Mouse (Mus musculus): ENCODE measurements around the gene Csmd2. TPM values are rescaled to one million over a fixed set of nuclear protein-coding genes. Genes with fewer than 3 reads are reported as not detected.

Gene Csmd2
- polyA plus RNA-seq, 1 experiment, result 0.07 TPM

DNA sequence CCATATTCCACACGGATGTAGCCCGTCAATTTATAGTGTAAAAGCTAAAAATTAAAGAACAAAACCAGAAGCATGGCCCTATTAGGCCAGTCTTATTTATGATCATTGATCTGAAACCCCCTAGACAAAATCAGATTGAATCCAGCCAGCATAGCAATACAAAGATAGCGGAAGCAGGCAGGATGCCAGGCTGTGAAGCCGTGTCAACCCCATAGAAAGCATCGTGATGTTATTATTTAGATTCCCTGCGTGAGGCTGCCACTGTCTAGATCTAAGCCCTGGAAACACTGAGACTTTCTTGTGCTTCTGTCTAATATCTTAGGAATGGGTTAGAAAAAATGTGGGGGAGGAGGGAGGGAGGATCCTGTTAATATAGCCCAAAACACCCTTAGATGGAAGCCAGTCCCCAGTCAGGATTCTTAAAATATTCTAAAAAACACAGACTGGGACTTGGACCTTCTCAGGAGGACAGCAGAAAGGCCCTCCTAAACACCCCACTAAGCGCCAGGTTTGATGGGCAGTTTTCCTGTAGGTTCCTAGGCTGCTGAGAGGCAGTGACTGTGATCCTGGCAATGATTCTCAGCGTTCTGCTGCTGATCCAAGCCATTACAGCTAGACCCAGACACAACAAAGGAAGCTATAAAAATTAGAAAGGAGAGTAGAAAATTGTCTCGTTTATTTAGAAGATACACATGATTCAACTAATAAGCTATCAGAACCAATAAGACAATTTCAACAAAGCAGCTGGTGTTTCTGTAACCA is 419.6 kb downstream of the Csmd2 start:
- no peak overlapping the region for H3K27ac ChIP-seq (ENCODE audit: insufficient read depth, low read length)
- no peak for DNase-seq (ENCODE audit: low read depth in 1 of 2, low spot score in 2 of 2)
- H3K4me1 ChIP-seq (ENCODE audit: control insufficient read depth, insufficient read depth, insufficient read length), result no peaks in the 10 kb centered on the region
- H3K4me3 ChIP-seq (ENCODE audit: extremely low read depth, insufficient read depth, insufficient read length), result no peak overlapping the region
- H3K27me3 ChIP-seq (ENCODE audit: control insufficient read depth, insufficient read depth, low read length), result no peaks in the 10 kb centered on the region
- 86% methylated on average over 9 of the region's 9 CpGs for WGBS
- H3K36me3 ChIP-seq (ENCODE audit: control insufficient read depth, insufficient read depth, low read length), result no peaks in the 10 kb centered on the region
- TF ChIP-seq POLR2A (IDR thresholded peaks at IDR 0.05; ENCODE audit: low read depth, low read length) (no peak), CTCF (IDR thresholded peaks at IDR 0.05; ENCODE audit: extremely low read depth, insufficient read depth, insufficient read length, insufficient replicate concordance) (no peak)

DNA sequence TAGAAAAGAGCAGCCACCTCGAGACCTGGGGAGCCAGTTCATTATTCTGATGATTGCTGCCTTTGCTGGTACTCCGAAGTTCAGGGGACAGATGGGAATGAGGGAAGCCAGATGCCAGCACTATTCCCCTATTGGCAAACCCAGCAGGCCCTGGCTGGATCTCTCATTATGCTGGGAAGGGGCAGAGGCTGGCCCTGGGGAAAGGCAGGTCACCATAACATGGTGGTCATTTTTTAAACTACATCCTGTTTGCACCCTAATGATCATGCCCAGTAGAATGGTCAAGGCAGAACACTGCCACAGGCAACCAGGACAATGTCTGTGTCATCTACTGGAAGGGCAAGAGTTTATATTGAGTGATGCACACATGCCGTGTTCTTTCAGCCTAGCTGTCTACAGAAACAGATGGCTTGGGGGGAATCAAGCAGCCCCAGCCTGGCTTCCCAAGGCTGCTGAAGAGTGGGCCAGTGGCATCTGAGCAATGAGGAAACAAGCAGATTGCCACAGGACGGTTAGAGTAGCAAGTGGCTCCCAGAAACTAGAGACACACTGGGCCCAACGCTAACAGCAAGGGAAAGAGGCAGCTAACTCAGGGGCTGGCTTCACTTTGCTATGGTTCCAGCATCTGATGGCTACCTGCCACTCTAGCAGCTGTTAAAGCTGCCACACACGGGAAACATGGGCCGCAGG is 424.4 kb downstream of the Csmd2 start:
- Histone ChIP-seq H3K4me3 (ENCODE audit: extremely low read depth, insufficient read depth, insufficient read length) (no peak overlapping the region), H3K27ac (ENCODE audit: insufficient read depth, low read length) (no peak overlapping the region), H3K36me3 (ENCODE audit: control insufficient read depth, insufficient read depth, low read length) (no peaks in the 10 kb centered on the region), H3K27me3 (ENCODE audit: control insufficient read depth, insufficient read depth, low read length) (no peaks in the 10 kb centered on the region), H3K4me1 (ENCODE audit: control insufficient read depth, insufficient read depth, insufficient read length) (no peaks in the 10 kb centered on the region)
- no peak for DNase-seq (ENCODE audit: low read depth in 1 of 2, low spot score in 2 of 2)
- 83% methylated on average over 7 of the region's 7 CpGs for WGBS
- TF ChIP-seq CTCF (IDR thresholded peaks at IDR 0.05; ENCODE audit: extremely low read depth, insufficient read depth, insufficient read length, insufficient replicate concordance) (no peak), POLR2A (IDR thresholded peaks at IDR 0.05; ENCODE audit: low read depth, low read length) (no peak)

DNA sequence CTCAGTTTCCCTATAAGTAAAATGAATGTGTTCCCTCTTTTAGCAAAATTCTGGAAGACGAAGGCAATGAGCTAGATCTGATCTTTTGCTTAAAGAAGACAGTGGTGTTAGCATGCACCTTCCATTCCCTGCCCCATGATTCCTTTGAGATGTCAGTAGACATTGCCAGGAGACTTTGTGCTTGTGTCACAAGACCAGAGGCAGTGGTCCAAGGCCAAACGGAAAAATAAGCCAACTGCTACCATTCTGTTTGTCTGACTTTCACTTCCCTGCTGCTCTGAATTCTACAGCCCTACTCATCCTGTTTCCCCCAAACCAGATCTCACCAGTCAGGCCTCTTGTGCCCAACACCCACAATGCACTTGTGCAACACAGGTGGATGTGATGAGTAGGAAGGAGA is 427.1 kb downstream of the Csmd2 start:
- no peaks in the 10 kb centered on the region for H3K27me3 ChIP-seq (ENCODE audit: control insufficient read depth, insufficient read depth, low read length)
- TF ChIP-seq CTCF (IDR thresholded peaks at IDR 0.05; ENCODE audit: extremely low read depth, insufficient read depth, insufficient read length, insufficient replicate concordance) (no peak), POLR2A (IDR thresholded peaks at IDR 0.05; ENCODE audit: low read depth, low read length) (no peak)
- no peak overlapping the region for H3K27ac ChIP-seq (ENCODE audit: insufficient read depth, low read length)
- H3K36me3 ChIP-seq (ENCODE audit: control insufficient read depth, insufficient read depth, low read length), result no peaks in the 10 kb centered on the region
- no peaks in the 10 kb centered on the region for H3K4me1 ChIP-seq (ENCODE audit: control insufficient read depth, insufficient read depth, insufficient read length)
- DNase-seq (ENCODE audit: low read depth in 1 of 2, low spot score in 2 of 2), result no peak
- 68% methylated on average over 2 of the region's 2 CpGs for WGBS
- H3K4me3 ChIP-seq (ENCODE audit: extremely low read depth, insufficient read depth, insufficient read length), result no peak overlapping the region

DNA sequence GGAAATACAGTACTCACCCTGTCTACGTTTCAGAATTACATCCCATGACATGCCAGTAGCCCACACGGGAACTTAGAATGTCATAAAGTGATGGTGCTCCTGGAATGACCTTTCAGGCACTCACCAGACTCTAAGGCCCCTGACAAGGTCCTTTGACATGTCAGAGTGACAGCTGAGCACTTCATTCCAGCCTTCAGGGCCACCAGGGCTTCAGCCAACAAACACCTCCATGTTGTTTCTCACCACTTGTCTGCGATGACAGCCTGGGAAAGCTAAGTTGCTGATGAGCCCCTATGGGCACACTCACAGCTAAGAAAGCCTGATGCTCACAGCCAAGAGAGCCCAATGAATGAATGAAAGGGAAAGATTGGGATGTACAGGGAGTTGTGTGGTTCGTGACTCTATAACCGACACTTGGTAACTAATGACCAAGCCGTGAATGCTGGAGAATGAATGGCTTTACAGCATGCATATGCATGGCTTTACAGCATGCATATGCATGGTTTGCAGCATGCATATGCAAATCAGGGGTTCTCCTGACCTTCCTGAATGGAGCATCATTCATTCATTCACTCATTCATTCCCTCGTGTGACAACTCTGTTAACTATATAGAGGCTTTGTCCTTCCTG is 432.4 kb downstream of the Csmd2 start:
- Histone ChIP-seq H3K27me3 (ENCODE audit: control insufficient read depth, insufficient read depth, low read length) (no peaks in the 10 kb centered on the region), H3K27ac (ENCODE audit: insufficient read depth, low read length) (no peak overlapping the region), H3K4me1 (ENCODE audit: control insufficient read depth, insufficient read depth, insufficient read length) (no peaks in the 10 kb centered on the region), H3K36me3 (ENCODE audit: control insufficient read depth, insufficient read depth, low read length) (no peaks in the 10 kb centered on the region), H3K4me3 (ENCODE audit: extremely low read depth, insufficient read depth, insufficient read length) (no peak overlapping the region)
- TF ChIP-seq CTCF (IDR thresholded peaks at IDR 0.05; ENCODE audit: extremely low read depth, insufficient read depth, insufficient read length, insufficient replicate concordance) (no peak), POLR2A (IDR thresholded peaks at IDR 0.05; ENCODE audit: low read depth, low read length) (no peak)
- WGBS, result 85% methylated on average over 7 of the region's 7 CpGs
- DNase-seq (ENCODE audit: low read depth in 1 of 2, low spot score in 2 of 2), result no peak

DNA sequence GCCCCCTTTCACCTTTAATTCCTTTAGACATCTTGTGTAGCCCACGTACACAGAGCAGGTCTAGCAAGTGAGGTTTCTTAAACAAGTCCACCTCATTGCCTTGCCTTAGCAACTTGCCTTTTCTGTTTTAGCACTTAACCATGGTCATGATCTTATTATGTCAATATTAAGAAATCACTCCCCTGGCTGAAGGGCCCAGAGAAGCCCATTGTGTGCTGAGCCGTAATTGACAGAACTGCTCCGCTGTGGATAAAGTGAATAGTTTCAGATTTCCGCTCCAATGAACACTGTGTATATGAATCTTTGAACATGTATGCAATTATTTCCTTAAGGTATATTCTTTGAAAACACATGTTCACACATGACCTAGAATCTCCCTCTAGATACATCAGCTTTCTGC is 434.8 kb downstream of the Csmd2 start:
- WGBS, result 93% methylated on average over 4 of the region's 4 CpGs
- H3K36me3 ChIP-seq (ENCODE audit: control insufficient read depth, insufficient read depth, low read length), result no peaks in the 10 kb centered on the region
- H3K27me3 ChIP-seq (ENCODE audit: control insufficient read depth, insufficient read depth, low read length), result no peaks in the 10 kb centered on the region
- TF ChIP-seq CTCF (IDR thresholded peaks at IDR 0.05; ENCODE audit: extremely low read depth, insufficient read depth, insufficient read length, insufficient replicate concordance), result no peak
- no peak for TF ChIP-seq POLR2A (IDR thresholded peaks at IDR 0.05; ENCODE audit: low read depth, low read length)
- no peak overlapping the region for H3K4me3 ChIP-seq (ENCODE audit: extremely low read depth, insufficient read depth, insufficient read length)
- no peaks in the 10 kb centered on the region for H3K4me1 ChIP-seq (ENCODE audit: control insufficient read depth, insufficient read depth, insufficient read length)
- H3K27ac ChIP-seq (ENCODE audit: insufficient read depth, low read length), result no peak overlapping the region
- DNase-seq (ENCODE audit: low read depth in 1 of 2, low spot score in 2 of 2), result no peak

DNA sequence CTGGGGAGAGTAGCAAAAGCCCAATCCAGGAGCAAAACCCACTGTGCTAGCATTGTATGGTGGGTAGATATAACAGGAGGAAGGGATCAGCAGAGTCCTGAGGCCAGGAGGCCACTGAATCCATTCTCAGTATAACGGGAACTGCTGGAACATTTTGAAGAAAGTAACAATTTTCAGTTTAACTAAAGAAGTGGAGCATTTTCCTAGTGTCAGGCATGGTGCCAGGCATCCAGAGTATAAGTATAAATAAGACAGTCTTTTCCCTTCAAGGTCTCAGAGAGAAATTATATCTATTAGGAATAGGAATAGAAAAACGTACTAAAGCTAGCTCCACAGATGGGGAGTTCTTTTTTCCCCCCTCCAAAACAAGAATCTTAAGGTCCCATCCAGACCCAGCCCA is 437.7 kb downstream of the Csmd2 start:
- H3K27me3 ChIP-seq (ENCODE audit: control insufficient read depth, insufficient read depth, low read length), result no peaks in the 10 kb centered on the region
- TF ChIP-seq POLR2A (IDR thresholded peaks at IDR 0.05; ENCODE audit: low read depth, low read length) (no peak), CTCF (IDR thresholded peaks at IDR 0.05; ENCODE audit: extremely low read depth, insufficient read depth, insufficient read length, insufficient replicate concordance) (no peak)
- 76% methylated on average over 2 of the region's 2 CpGs for WGBS
- H3K27ac ChIP-seq (ENCODE audit: insufficient read depth, low read length), result no peak overlapping the region
- no peaks in the 10 kb centered on the region for H3K36me3 ChIP-seq (ENCODE audit: control insufficient read depth, insufficient read depth, low read length)
- H3K4me1 ChIP-seq (ENCODE audit: control insufficient read depth, insufficient read depth, insufficient read length), result no peaks in the 10 kb centered on the region
- DNase-seq (ENCODE audit: low read depth in 1 of 2, low spot score in 2 of 2), result no peak
- H3K4me3 ChIP-seq (ENCODE audit: extremely low read depth, insufficient read depth, insufficient read length), result no peak overlapping the region

Measured in spleen, adult 2 months (tissue).